Mouse (Mus musculus): ENCODE data around the gene Gm6993.

GRCm38 (mm10) chr12:31265005-31265721 lies 24.6 kb downstream of the Gm6993 start, which contains the start of gene Lamb1:
- TF ChIP-seq POLR2A (IDR thresholded peaks at IDR 0.05; ENCODE audit: borderline replicate concordance, insufficient read depth, low read length) (no peak), CTCF (IDR thresholded peaks at IDR 0.05; ENCODE audit: borderline replicate concordance, insufficient read depth, low read depth, low read length) (no peak)

Measured in cerebellum, adult 2 months (tissue).